Mouse (Mus musculus) ovary, postnatal 10 days (tissue): ENCODE results near the gene N4bp3.
A peak's percentile ranks its signal among the peaks of the same experiment; 100 is the strongest.
"Not testable (repeated sequence)": the region's sequence is repeated elsewhere in the genome, so short reads cannot be mapped to it uniquely, and the experiment has no call there.

Experiments used
- DNase-seq: peaks from one replicate; pipeline ENCODE4 v3.0.0; 2022; ENCODE audit warnings: low spot score

The N4bp3 gene

DNA sequence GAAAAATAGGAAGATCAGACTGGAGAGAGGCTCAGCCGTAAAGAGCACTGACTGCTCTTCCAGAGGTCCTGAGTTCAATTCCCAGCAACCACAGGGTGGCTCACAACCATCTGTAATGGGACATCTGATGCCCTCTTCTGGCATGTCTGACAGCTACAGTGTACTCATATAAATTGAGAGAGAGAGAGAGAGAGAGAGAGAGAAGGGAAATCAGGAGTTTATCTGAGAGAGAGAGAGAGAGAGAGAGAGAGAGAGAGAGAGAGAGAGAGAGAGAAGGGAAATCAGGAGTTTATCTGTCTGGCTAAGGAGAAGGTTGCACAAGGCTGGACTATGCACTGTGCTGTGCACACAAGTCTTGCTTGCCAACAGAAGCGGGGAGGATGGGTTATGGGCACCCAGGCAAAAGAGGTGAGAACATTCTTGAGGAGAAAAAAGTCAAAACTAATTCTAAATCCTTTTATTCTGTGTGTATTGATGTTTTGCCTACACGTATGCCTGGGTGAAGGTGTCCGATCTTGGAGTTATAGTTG is 2.3 kb upstream of the N4bp3 start:
- DNase-seq: no peak

DNA sequence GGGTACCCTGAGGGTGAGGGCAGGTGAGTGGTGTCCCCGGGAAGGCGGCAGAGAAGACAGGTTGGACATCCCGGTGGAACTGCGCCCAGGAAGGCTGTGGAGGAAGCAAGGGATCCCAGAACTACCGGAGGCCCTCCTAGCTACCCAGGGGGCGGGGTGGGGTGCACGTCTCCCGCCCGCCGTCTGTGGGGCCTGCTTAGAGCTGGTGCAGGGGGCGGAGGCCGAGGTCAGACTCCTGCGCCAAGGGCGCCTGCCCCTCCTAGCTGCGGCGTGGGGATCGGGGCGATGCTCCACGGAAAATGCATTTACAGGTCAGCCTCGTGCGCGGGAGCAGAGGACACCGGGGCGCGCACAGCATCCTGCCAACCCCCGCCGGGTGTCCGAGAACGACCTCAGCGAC is 381 bp downstream of the N4bp3 start:
- DNase-seq: no peak

DNA sequence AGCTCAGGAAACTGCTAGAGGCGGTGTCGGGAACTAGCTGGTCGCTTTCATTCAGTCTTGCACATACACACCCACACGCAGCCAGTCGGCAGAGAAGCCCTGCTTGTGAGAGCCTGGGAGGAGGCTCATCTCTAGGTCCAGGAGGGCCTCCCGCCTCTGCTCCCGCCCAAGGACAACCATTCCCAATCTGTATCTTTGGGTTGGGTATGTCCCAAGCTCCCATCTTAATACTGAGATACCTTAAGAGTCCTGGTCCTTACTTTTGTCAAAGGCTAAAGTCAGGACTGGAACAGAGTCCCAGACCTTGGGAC is 798 bp downstream of the N4bp3 start:
- no peak for DNase-seq

DNA sequence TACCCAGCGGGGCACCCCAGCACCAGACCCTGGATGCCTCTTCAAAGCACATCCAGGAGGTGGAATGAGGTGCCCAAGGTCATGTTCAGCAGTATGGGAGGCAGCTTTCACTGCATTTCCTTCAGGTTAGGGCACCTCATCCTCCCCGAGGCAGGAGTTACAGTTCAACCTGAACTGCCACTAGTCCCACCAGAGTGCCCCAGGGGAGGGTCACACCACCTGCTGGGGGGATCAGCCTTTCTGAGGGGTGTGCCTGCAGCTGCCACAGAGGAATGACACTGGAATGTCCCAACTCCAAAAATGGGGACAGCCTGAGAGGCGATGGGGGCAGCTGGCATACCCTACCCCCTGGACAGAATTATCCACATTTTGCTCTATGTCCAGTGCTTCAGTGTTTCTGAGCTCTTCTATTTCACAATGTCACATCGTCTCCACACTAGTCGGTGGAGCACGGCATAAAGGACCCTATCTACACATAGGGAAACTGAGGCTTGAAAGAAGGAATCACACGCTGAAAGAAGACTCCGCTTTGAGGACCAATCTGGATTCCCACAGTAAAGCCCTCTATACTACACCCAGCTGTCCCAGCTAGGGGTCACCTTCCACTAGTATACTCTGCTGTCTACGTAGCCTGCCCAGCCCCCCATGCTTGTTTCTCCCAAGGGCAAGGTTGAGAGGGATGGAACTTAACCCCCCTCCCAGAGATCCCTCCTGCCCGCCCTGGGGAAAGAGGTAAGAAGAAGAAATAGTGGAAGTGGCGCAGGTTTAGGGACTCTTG is 1.3 kb downstream of the N4bp3 start:
- DNase-seq: no peak

DNA sequence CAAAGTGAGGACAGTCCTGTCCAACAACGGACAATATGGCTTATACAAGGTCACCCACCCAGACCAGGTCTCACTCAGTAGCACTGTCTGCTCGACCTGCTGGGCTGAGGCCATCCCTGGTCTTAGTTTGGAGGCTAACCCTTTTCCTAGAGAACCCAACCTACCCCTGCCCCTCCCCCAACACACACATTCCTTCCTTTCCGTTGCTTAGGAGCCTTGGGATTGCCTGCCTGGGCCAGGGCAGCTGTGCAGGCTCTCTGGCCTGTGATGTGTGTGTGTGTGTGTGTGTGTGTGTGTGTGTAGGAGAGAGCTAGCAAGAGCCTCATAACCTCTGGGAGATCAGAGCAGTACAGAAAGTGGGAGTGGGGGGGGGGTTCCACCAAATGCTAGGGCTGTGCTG is 2.1 kb downstream of the N4bp3 start:
- no peak for DNase-seq

DNA sequence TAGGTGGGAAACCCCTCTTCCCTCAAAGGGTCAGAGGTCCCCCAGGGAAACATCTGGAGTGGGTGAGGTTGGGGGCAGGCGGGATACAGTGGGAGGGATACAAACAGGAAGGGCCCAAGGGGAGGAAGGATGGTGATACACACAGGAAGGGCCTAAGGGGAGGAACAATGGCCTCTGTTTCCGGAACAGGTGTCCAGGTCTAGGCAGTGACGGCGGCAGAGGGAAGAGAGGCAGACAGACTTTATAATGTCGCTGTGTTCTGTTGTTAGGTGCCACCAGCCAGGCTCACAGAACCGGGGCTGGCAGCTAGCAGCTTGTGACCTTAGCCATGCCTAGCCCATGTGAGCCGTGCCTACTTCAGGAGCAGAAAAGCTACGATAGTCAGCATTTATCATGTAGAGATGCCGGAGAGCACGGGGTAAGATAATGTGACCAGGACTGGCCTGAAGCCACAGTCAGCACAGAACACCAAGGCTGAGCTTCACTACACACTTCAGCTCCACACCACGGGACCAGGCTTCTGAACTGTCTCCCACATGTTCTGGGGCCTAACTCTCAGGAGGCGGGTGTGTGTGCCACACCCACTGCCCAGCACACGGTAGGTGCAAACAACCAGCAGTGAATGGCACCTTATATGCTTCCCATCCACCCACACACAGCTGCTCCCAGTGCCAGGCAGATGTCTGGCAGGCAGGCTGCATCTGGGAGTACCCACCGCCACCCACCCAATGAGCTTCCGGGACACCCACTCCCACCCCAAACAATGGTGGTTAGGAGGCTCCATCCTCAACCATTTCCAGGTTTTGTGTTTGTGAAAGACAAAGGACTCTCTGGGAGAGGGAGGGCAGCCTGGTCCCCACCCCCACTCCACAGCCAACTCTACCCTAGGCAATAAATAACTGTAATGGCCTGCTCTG is 3.6 kb downstream of the N4bp3 start:
- no peak for DNase-seq

DNA sequence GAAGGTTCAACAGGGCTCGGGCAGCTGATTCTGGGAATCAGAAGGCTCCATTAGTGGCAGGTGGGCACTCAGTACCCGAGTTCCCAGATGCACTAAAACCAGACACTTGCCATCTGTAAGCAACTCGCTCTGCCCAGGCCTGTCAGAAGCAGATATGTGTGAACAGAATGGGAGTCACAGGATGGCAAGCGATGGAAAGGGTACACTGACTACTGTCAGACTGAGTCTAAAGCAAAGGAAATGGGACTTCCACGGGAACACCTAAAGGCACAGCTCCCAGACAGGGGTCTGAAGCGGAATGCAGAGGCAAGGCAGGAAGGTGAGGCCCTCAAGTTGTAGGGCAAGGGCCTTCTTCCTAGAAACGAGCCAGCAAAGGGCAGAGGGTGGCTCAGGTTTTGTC is 4.4 kb downstream of the N4bp3 start:
- DNase-seq: no peak

DNA sequence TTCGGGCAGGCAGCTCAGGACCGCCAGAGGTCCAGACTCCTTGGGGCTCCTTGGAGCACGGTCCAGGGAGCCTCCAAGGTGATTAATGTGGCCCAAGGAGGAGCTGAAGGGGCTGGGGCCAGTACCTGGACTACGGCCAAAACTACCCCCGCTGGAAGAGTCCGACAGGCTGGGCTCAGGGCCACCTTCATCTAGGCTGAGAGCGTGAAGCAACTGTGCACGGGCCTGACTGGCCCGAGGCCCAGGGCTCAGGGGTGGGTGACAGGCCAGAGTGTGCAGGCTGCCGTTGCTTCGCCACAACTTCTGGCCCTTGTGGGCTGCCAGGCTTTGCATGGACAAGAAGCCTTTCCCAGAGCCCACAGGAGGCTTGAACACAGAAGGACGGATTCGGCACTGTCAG is 5.3 kb downstream of the N4bp3 start:
- DNase-seq: no peak

DNA sequence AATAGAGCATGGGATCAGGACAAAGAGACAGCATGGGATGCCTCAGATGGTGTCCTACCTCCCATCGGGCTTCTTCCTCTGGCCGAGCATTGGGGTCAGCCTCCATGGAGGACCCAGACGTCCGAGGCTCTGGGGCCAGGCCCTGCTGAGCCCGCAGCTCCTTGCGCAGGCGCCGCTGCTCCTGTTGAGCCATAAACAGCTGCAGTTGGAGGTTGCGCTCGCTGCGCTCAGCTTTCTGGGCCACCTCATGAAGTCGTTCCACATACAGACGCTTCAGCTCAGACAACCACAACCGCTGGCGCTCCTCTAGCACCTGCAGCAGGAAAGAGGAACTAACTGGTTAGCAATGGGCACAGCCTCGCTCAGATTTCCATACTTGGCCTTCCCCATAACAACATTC is 6.4 kb downstream of the N4bp3 start:
- DNase-seq: no peak

DNA sequence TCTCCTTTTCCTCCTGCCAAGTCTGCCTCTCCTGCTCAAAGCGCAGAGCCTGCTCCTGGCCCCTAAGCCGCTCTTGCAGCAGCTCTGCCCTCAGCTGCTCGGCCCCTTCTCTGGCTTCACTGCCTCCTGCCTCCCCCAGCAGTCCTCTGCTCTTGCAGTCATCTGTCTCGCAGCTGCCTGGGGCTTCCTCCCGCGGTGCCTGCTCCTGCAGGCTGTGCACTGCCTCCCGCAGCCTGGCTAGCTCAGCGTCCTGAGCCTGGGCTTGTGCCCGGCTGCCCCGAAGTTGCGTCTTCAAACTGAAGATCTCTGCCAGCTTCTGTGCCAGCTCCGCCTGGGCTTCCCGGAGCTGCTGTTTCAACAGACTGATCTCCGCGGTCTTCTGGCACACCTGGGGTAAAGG is 6.9 kb downstream of the N4bp3 start:
- no peak for DNase-seq

DNA sequence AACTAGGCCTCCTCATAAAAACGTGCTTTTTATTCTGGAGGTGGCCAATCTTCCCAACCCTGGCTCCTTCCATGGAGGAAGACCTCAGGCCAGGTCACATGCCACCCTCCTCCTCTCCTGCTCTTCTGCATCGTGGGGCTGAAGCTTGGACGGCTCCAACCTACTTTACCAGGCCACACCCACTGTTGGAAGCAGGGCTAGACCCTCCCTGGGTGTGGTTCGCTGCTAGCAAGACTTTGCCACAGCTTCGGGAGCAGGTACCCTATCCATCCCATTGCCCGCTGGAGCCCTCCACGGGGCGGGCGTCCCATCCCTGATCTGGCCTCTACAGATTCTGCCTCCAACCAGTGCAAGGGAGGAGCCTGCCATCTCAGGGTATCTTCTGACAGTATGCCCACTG is 7.4 kb downstream of the N4bp3 start:
- DNase-seq: no peak

DNA sequence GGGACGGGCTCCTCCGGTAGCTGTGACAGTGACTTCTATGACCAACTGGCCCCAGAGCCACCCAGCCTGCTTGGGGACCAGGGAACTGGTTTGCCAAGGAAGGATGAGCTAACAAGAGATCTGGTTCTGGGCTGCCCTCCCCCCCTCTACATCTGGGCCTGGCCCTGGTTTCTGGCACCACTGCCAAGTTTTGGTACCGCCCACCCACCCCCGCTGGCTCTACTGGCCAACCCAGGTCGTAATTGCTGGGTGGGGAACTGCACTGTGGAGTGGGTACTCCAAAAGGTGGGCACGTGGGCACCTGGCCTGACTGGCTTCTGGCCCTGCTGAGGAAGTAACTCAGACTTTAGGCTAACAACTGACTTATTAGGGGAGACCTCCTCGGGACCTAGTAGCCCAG is 9.9 kb downstream of the N4bp3 start:
- DNase-seq: no peak

DNA sequence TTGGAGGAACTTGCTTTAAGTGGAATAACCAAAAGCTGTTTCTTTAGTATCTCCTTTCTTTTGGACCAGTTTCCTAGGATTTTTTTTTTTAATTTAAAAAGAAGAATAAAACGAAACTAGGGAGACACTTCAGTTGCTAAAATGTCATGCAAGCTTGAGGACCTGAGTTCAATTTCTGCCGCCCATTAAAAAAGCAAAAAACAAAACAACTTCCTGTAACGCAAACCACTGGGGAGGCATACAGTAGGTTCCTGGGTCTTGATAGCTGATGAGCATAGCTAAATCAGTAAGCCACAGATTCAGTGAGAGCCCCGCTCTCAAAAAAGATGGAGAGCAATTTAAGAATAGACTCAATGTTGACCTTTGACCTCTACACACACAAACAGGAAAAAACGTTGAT is 12.1 kb downstream of the N4bp3 start:
- DNase-seq: no peak

DNA sequence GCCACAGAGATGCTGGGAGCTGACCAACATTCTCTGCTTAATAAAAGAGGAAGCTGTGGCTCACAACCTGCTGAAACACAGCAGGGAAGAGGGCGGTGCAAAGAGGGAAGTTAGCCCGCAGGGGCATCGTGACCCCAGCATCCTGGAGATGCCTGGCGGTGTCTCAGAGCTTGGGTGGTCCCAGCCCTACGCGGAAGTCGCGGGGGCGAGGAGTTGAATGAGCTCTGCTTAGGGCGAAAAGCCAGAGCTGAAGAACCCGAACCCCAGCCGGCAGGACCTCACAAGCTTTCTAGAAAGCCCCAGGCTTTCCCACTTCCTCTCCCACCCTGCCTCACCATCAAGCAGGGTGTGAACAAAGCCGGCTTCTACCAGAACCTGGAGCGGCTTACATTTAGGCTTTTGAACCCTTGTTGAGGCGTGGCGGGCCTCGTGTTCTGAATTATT is 12.6 kb downstream of the N4bp3 start:
- DNase-seq: no peak

DNA sequence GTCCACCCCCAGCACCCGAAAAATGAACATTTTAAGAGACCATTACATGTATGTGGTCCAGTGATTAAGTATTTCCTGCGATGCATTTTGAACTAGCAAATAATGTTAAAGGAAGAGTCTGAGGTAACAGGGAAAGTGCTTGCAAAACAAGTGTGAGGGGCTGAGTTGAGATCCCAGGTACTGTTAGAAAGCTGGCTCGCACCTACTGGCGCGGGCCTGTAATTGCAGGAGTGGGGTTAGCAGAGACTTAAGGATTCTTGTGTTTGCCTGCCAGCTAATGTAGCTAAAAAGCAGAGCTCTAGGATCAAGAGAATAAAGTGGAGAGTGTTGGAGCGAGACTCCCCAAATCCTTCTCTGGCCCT is 14.3 kb downstream of the N4bp3 start:
- DNase-seq: no peak

DNA sequence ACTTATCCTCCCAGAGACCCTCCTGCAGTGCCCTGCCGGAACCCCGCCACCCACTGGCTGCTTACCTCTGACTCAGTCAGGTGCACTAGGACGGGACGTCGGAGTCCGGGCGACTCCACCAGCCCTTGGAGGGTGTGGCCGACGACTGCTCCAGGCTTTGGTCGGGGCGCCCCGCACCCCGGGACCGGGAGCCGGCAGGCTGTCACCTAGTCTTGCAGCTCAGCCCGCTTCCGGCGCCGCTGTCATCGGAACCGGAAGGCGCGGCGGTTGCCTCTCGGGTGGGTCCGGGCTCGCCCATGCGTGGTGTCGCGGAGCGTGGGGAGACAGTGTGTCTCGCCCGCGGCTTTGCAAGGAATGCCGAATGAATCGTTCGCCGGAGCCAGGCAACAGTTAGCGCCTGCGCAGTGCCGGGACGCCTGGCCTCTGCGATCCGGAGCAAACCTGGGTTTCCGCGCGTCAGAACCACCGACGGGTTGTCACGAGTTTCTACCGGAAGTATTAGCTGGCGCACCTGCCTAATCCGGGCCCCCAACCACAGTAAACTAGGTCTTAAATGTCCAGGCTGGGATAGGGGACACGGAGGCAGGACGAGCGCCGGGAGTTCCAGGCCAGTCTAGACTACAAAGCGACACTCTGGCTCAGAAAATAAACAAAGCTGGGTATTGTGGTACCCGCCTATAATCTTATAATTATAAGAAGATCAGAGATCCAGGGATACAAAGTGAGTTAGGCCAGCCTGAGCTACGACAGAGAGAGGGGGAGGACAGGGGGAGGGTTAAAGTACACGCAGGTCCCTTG is 14.9 kb downstream of the N4bp3 start, which contains the start of gene Rmnd5b:
Gene Rmnd5b, minus strand, starts transcription at position 372 of the 798 bp plus-strand sequence.
- DNase-seq: peak; percentile 78

DNA sequence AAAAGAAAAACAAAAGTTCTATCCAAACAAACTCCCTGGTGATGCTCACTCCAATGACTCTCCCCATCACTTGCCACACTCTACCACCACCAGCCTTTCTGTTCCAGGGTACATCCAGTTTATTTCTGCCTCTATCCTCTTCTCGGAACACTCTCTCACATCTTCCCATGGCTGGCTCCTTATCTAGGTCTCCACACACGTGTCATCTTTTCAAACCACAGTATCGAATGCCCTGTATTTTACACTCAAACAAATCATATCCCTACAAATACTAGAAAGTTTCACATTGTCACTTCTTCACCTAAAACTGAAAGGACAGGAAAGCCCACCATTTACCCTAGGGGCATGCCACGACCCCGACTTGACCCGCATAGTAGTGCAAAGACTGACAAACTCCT is 15.5 kb downstream of the N4bp3 start:
- no peak for DNase-seq

DNA sequence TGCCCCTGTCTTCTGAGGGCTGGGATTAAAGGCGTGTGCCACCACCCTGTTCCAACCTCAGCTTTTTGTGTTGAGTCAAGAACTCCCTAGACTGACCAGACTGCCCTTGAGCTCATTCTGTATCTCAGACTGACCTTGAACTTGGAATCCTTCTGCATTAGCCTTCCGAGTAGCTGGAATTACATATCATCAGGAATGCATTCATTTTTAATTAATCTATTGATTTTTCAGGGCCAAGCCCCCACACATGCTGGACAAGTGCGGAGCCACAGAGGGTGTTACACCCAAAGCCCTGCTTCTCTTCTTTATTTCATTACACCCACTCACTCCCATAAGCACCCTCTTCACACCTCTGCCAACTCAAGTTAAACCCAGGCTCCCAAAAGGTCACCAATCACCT is 16.9 kb downstream of the N4bp3 start:
- DNase-seq: no peak

DNA sequence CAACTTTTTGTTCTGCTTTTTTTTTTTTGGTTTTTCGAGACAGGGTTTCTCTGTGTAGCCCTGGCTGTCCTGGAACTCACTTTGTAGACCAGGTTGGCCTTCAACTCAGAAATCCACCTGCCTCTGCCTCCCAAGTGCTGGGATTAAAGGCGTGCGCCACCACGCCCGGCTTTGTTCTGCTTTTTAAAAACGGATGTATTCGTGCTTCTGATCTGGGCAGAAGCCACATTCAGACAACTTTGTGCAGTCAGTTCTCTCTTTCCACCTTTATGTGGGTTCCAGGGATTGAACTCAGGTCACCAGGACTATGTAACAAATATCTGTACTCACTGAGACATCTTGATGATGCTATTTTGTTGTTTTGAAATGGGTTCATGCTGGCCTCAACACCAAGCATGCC is 17.4 kb downstream of the N4bp3 start:
- DNase-seq: not testable (repeated sequence)

DNA sequence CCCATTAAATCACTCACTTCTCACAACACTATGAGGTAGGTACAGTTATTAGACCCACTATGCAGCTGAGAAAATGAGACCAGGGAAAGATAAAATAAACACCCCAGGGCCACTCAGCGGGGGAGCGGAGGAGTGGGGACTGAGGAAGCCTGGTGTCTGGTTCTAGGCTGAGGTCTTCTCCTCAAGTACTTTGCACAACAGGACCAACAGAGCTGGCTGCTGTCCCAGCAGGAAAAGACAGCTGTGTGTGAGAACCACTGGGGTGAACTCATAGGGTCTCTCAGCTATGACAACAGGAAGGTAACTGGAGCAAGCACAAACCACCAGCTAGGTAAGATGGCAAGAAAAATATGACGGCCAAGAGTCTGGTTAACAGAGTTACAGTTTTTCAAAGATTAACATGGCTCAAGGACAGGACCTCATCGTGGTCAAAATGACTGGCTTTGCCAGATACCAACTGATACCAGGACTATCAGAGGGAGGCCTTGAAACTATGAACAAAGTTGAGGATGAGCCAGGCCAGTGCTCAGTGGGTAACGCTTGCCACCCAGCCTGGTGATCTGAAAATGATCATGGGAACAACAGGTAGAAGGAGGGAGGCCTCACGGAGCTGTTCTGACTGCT is 18.4 kb downstream of the N4bp3 start:
- no peak for DNase-seq

DNA sequence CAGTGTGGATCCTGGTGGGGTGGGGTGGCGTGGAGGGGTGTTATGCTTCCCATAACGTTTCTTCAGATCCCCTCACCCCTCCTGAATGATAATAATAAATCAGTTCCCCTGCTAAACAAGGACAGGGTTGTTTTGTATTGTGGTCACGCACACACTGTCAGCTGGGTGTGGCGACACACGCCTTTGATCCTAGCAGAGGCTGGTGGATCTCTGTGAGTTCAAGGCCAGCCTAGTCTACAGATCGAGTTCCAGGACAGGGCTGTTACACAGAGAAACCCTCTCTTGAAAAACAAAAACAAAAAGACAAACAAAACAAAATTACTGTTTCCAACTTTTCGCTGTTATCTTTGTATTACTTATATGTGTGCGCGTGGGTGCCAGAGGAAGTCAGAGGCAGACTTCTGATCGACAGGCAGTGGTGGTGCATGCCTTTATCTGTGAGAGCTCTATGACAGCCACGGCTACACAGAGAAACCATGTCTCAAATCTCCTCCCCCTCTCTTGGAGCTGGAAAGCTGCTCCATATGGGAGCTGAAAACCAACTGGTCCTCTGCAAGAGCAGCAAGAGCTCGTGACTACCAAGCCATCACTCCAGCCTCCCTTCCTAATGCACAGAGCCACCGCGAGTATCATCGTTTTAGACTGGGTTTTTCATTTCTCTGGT is 20.9 kb downstream of the N4bp3 start:
- DNase-seq: no peak
